Mouse (Mus musculus) embryonic facial prominence, embryonic 14.5 days (tissue): ENCODE measurements around the gene Mfsd4a. TPM values are rescaled to one million over a fixed set of nuclear protein-coding genes. Genes with fewer than 3 reads are reported as not detected.

Experiments
- ATAC-seq: fragments of 200-750 bp; cut with Nextera tagmentation; 2 replicates; pipeline ENCODE4 v1.8.0; 2017; ENCODE audit warnings: low read depth, moderate number of reproducible peaks, moderate TSS enrichment
- DNase-seq: peaks from one replicate; pipeline ENCODE4 v3.0.0-alpha.2; 2015; ENCODE audit warnings: low spot score
- H3K27ac ChIP-seq: fragments of 300-500 bp; sonication (generic); replicated peaks from 2 replicates; pipeline ENCODE4 v1.5.1; 2014; ENCODE audit warnings: low read depth, mild to moderate bottlenecking, low read length, moderate library complexity
- H3K27me3 ChIP-seq: fragments of 300-500 bp; sonication (generic); replicated peaks from 2 replicates; pipeline ENCODE4 v1.6.1; 2014; ENCODE audit warnings: low read length; ENCODE audit not compliant: control insufficient read depth, insufficient read depth
- H3K36me3 ChIP-seq: fragments of 300-500 bp; sonication (generic); 2 replicates; pipeline ENCODE4 v1.6.1; 2014; ENCODE audit warnings: low read length, mixed read lengths; ENCODE audit not compliant: control insufficient read depth, insufficient read depth
- H3K4me1 ChIP-seq: fragments of 300-500 bp; sonication (generic); 2 replicates; pipeline ENCODE4 v1.6.1; 2014; ENCODE audit warnings: antibody characterized with exemption, low read length; ENCODE audit not compliant: control insufficient read depth, insufficient read depth
- H3K4me2 ChIP-seq: fragments of 300-500 bp; sonication (generic); 2 replicates; pipeline ENCODE4 v1.6.1; 2014; ENCODE audit warnings: low read depth, mild to moderate bottlenecking, low read length, moderate library complexity, mixed read lengths
- H3K4me3 ChIP-seq: fragments of 300-500 bp; sonication (generic); 2 replicates; pipeline ENCODE4 v1.5.1; 2014; ENCODE audit warnings: low read depth, mild to moderate bottlenecking, low read length
- H3K9ac ChIP-seq: fragments of 300-500 bp; sonication (generic); 2 replicates; pipeline ENCODE4 v1.6.1; 2014; ENCODE audit warnings: low read depth, mild to moderate bottlenecking, low read length, moderate library complexity, mixed read lengths
- H3K9me3 ChIP-seq: fragments of 300-500 bp; sonication (generic); 2 replicates; pipeline ENCODE4 v1.6.1; 2016; ENCODE audit warnings: low read length; ENCODE audit not compliant: control insufficient read depth
- WGBS: fragments of 180-500 bp; shearing (Covaris S2); extraction: QIAGEN DNeasy Blood & Tissue Kit; methylation state at CpG from one replicate; pipeline ENCODE4 v1.1.7; 2014; 5-methylcytosine and 5-hydroxymethylcytosine counted together
- polyA plus RNA-seq: library from polyadenylated mRNA; unstranded; fragments of >200 nt; fragmentation: Nextera tagmentation; extraction: Ambion mirVana; gene quantifications from 2 replicates; pipeline ENCODE4 v1.2.1, GENCODE M21; 2014

The Mfsd4a gene
- polyA plus RNA-seq, 1 experiment from 2014 or later: 13.3 TPM

DNA sequence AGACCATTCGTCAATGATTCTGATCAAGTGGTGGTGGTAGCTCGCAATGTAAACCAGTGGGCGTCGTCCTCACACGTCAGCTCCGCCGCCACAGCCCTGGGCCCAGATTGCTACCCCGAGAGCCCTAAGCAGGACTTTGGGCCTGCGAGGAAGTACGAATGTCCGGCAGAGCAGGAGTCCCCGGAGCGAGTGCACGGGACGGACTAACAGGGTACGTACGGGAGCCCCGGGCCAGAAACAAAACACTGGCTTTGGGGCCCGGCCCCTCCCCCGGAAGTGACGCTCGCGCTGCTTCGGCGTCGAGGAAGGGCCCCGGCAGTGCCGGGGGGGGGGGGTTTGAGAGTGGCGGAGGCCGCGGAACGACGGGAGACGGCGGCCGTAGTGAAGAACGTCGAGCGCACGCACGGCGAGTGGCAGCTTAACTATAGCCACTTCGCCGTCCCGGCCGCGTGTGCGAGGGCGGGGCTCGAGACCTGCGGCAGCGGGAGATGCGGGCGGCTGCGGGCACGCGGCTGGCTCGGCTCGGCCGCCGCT, 60.5 kb downstream of the Mfsd4a start, which contains the start of gene Elk4:
Gene Elk4 (plus strand): TSS at position 326 of the 534 bp plus-strand sequence.
- WGBS: 0% methylated on average over 32 of the region's 61 CpGs
- DNase-seq (peak; percentile 96), ATAC-seq (peak; percentile 91)
- Histone ChIP-seq H3K4me3 (peak within 1 kb of the TSS; percentile 83), H3K9me3 (no peaks in the 10 kb centered on the region), H3K27me3 (no peaks in the 10 kb centered on the region), H3K36me3 (no peaks in the 10 kb centered on the region), H3K4me2 (peak within 1 kb of the TSS; percentile 59), H3K9ac (peak within 1 kb of the TSS; percentile 98), H3K27ac (peak within 1 kb of the TSS; percentile 99), H3K4me1 (peaks cover 8% of the 10 kb centered on the region; the same call in 1 of the 2 replicates)

DNA sequence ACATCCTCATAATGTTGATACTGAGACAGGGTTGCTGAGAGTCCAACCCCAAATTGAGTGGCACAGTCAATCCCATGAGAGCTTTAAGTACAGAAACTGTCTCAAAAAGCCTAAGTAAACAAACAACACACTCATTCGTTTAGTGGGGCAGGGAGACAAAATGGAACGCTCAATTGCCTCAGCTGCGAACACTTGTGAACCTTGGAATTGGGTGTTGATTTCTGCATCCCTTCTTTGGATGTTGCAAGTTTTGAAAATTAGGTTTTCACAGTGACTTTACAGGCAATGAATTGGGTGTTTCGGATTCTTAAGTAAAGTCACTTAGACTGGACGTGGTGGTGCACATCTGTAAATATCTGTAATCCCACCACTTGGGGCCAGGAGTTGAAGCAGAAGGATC, 61.1 kb downstream of the Mfsd4a start:
- ATAC-seq (no peak), DNase-seq (no peak)
- H3K27me3 ChIP-seq: no peaks in the 10 kb centered on the region
- peak overlapping the region; percentile 99 for H3K27ac ChIP-seq
- H3K4me2 ChIP-seq: peak overlapping the region; percentile 59
- no peaks in the 10 kb centered on the region for H3K36me3 ChIP-seq
- peaks cover 8% of the 10 kb centered on the region; the same call in 1 of the 2 replicates for H3K4me1 ChIP-seq
- H3K9me3 ChIP-seq: no peaks in the 10 kb centered on the region
- WGBS: 32% methylated on average over 5 of the region's 5 CpGs
- H3K4me3 ChIP-seq: peak overlapping the region; percentile 83
- H3K9ac ChIP-seq: peak overlapping the region; percentile 98

DNA sequence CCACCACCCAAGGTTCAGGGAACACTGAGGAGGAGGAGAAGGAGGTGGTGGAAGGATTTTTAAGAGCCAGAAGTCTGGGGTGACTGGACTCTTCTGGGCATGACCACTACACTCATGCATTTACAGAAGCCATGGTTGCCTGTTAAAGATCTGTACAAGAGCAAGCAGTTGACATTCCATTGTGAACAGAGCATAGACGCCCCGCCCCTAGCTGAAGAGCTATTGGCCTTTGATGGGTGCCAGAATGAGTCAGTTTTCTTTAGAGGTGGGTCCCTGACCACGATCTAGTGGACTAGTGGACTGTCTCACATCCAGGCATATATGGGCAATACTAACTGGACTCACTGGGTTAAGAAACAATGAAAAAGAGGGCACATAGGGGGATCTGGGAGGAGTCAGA, 61.8 kb downstream of the Mfsd4a start:
- H3K27ac ChIP-seq: no peak overlapping the region
- H3K4me2 ChIP-seq: no peak overlapping the region
- ATAC-seq: no peak
- peaks cover 8% of the 10 kb centered on the region; the same call in 1 of the 2 replicates for H3K4me1 ChIP-seq
- no peaks in the 10 kb centered on the region for H3K27me3 ChIP-seq
- no peak overlapping the region for H3K4me3 ChIP-seq
- no peaks in the 10 kb centered on the region for H3K36me3 ChIP-seq
- DNase-seq: no peak
- WGBS: 81% methylated on average over 3 of the region's 3 CpGs
- H3K9me3 ChIP-seq: no peaks in the 10 kb centered on the region
- no peak overlapping the region for H3K9ac ChIP-seq

GRCm38 (mm10) chr1:132005466-132005865, 62.4 kb downstream of the Mfsd4a start:
- H3K27ac ChIP-seq: no peak overlapping the region
- H3K4me2 ChIP-seq: no peak overlapping the region
- peaks cover 8% of the 10 kb centered on the region; the same call in 1 of the 2 replicates for H3K4me1 ChIP-seq
- DNase-seq (no peak), ATAC-seq (no peak)
- H3K4me3 ChIP-seq: no peak overlapping the region
- H3K27me3 ChIP-seq: no peaks in the 10 kb centered on the region
- no peaks in the 10 kb centered on the region for H3K9me3 ChIP-seq
- no peak overlapping the region for H3K9ac ChIP-seq
- H3K36me3 ChIP-seq: no peaks in the 10 kb centered on the region
- WGBS: 84% methylated on average over 1 of the region's 1 CpGs

GRCm38 (mm10) chr1:132004574-132005180, 63.2 kb downstream of the Mfsd4a start:
- no peak overlapping the region for H3K9ac ChIP-seq
- H3K4me2 ChIP-seq: no peak overlapping the region
- no peak overlapping the region for H3K4me3 ChIP-seq
- 60% methylated on average over 6 of the region's 6 CpGs for WGBS
- no peaks in the 10 kb centered on the region for H3K9me3 ChIP-seq
- no peaks in the 10 kb centered on the region for H3K36me3 ChIP-seq
- ATAC-seq (no peak), DNase-seq (no peak)
- H3K27me3 ChIP-seq: no peaks in the 10 kb centered on the region
- H3K27ac ChIP-seq: peak overlapping the region; percentile 31
- H3K4me1 ChIP-seq: peaks cover 8% of the 10 kb centered on the region; the same call in 1 of the 2 replicates

GRCm38 (mm10) chr1:132003817-132004216, 64.0 kb downstream of the Mfsd4a start:
- ATAC-seq (no peak), DNase-seq (peak; percentile 87)
- 15% methylated on average over 1 of the region's 1 CpGs for WGBS
- Histone ChIP-seq H3K27ac (peak overlapping the region; percentile 31; the same call in 1 of the 2 replicates), H3K36me3 (no peaks in the 10 kb centered on the region), H3K4me2 (no peak overlapping the region), H3K9me3 (no peaks in the 10 kb centered on the region), H3K4me3 (no peak overlapping the region), H3K9ac (no peak overlapping the region), H3K4me1 (peaks cover 7% of the 10 kb centered on the region; the same call in 1 of the 2 replicates), H3K27me3 (no peaks in the 10 kb centered on the region)

GRCm38 (mm10) chr1:132003111-132003510, 64.8 kb downstream of the Mfsd4a start:
- Histone ChIP-seq H3K9ac (no peak overlapping the region), H3K9me3 (0 out of 2 replicates have a peak, but pooled peaks cover 3% of the 10 kb centered on the region), H3K27me3 (no peaks in the 10 kb centered on the region), H3K27ac (no peak overlapping the region; the same call in 1 of the 2 replicates), H3K4me2 (no peak overlapping the region), H3K36me3 (no peaks in the 10 kb centered on the region), H3K4me1 (peaks cover 5% of the 10 kb centered on the region; the same call in 1 of the 2 replicates), H3K4me3 (no peak overlapping the region)
- ATAC-seq (no peak), DNase-seq (no peak)
- 51% methylated on average over 2 of the region's 2 CpGs for WGBS

- no peak overlapping the region for H3K27ac ChIP-seq
- no peaks in the 10 kb centered on the region for H3K27me3 ChIP-seq
- H3K9me3 ChIP-seq: 0 out of 2 replicates have a peak, but pooled peaks cover 3% of the 10 kb centered on the region
- H3K4me3 ChIP-seq: no peak overlapping the region
- no peak for DNase-seq
- no peak for ATAC-seq
- no peak overlapping the region for H3K9ac ChIP-seq
- H3K4me2 ChIP-seq: no peak overlapping the region
- no peaks in the 10 kb centered on the region for H3K36me3 ChIP-seq
- peaks cover 5% of the 10 kb centered on the region; the same call in 1 of the 2 replicates for H3K4me1 ChIP-seq
- WGBS: 75% methylated on average over 4 of the region's 4 CpGs
Measured at GRCm38 (mm10) chr1:132001880-132002330, 66.0 kb downstream of the Mfsd4a start.
